Mouse (Mus musculus) thymus, postnatal 4 days (tissue): ENCODE measurements around the gene Ccdc81.

Experiments used
- DNase-seq: peaks from one replicate; pipeline ENCODE4 v3.0.0; 2021

Gene Ccdc81

GRCm38 (mm10) chr7:89903442-89904343 lies at the start of gene Ccdc81:
Gene Ccdc81, minus strand, starts transcription at chr7:89903629.
- no peak for DNase-seq

- no peak for DNase-seq
Observed at GRCm38 (mm10) chr7:89949403-89949802, 46.0 kb upstream of the Ccdc81 start.

DNA sequence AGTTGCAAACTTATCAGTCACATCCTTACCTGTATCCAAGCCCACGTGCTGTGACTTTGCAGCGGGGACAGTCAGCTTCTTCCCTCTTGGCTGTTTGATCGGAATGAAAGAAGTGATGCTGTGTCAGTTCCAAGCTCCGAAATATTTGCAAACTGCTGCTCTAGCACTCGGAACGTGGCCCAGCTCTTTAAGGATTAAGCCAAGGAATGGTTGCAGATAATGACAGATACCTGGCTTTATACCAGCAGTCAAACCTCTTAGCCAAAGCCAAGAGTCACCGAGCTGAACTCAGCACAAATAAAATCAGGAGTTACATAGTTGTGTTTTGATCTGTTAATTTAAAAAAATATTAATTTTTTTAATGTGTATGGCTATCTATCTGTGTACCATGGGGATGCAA lies 44.6 kb upstream of the Ccdc81 start:
- no peak for DNase-seq

DNA sequence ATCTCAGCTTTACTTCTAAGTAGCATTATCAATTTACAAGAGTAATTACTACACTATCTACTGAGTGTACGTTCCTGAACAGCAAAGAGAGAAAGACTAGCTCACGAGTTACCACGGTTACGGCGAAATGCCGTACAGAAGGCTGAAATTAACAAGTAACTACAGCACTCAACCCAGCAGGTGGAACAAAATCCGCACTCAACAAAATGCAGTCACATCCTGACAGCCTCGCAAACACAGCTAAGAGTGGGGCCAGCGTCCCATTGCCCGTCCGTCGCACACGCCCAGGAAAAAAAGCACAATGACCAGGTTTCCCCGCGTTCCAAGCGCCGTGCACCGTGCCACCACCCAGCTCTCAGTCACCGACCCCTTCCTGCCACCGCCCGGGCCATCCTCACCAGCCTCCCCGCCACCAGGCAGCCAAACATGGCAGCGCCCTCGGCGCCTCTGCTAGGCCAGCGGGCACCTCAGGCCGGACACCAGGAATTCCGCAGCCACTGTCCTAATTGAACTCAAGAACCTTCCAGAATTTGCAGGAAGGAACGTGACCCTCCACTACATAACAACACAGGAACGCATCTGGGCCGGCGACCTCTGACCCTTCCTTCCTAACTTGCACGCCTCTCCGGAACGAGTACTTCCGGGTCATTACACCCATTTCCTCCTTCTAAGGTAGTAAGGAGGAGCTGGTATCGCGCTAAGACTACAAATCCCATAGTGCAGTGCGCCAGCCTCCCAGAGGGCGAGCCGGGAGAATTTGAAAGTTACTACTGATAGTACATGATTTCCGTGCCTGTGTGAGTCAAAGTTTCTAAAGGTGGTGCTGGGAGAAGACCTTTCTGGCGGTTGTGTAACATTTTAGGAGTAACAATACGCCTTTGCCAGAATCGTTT lies 37.4 kb upstream of the Ccdc81 start, which contains the start of gene Hikeshi:
Gene Hikeshi, minus strand, starts transcription at position 634 of the 893 bp plus-strand sequence.
- DNase-seq, result peak; percentile 93

DNA sequence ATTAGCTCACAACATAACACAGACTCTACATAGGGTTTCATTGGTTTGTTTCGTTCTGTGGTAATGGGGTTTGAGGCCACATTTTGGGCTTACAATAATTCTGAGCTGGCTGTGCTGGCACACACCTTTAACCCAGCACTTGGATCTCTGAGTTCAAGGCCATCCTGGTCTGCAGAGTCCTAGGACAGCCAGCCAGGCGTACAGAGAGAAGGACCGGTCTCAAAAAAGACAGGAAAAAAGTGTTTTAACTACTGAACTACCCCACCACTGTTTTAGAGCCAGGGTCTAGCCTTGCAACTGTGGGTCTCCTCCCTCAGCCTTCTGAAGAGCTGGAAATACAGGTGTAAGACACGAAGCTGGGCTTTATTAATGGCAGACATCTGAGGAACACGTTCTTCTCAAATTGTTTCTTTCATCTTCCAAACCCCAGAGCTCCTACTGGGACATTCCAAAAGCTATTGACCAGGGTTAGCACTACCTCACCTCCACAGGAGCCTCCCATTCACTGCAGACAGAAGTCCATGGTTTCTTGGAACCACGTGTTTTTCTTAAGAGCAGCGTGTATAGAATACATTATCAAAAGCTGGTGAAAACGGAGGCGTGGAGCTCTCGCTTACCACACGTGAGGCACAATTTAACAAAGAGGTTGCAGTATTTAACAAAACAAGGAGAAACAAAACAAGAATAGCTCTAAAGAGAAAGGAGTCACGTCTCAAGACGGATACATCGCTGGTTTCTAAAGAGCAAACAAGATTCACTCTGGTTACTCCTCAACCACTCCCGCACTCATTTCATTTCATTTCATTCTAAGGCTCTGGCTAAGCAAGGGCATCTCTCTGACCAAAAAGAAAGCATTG lies 36.3 kb upstream of the Ccdc81 start:
- no peak for DNase-seq

DNA sequence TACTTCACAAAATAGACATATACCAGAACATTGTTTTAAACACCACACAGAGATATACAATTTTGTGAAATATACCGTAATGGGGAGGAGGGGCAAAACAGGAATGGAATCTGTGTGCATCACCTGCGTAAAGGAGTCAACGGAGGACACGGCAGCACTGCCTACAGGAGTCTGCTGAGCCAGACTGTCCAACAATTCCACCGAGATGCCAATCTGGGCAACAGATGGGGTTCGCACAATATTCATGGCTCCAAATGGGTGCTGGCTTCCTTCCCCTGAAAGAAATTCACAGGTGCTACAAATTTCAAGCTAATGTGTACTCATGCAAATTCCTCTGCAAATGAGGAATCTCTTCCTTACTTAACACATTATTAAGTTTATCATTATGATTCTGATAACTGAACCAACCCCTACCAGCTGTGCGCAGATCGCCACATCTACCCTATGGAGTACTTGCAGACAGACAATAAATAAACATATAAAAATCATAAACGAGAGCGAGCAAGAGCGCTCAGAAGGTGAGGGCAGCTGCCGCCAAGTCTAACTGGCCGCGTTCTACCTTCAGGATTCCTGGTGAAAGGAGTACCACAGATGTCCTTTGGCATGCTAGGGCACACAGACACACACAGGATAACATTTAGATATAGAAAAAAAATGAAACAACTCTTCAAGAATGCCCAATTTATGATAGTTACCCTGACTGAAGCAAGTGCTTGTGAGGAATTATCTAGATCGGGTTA lies 20.2 kb upstream of the Ccdc81 start:
- DNase-seq, result no peak

GRCm38 (mm10) chr7:89917776-89918175 lies 14.3 kb upstream of the Ccdc81 start:
- DNase-seq, result no peak

- DNase-seq, result no peak
Observed at GRCm38 (mm10) chr7:89916711-89917110, 13.3 kb upstream of the Ccdc81 start.

GRCm38 (mm10) chr7:89913432-89914158 lies 10.2 kb upstream of the Ccdc81 start:
- DNase-seq, result no peak

GRCm38 (mm10) chr7:89912356-89912755 lies 8.9 kb upstream of the Ccdc81 start:
- DNase-seq, result no peak

DNA sequence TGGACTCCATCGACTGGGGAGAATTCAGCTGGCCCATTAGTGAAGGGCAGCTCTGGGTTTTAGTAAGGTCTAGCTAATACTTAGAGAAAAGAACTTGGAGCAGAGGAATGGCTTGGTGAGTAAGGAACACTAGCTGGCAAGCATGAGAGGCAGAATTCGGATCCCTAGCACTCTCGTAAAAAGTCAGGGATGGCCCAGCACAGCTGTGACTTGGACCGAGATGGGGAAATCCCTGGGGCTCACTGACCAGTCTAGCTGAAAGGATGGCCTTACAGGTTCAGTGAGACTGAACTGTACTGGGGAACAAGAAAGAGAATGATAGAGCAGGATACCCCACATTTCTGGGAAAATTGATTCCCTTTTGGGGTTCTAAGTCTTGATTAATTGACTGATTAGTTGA lies 6.3 kb upstream of the Ccdc81 start:
- DNase-seq, result no peak

GRCm38 (mm10) chr7:89908899-89909621 lies 5.6 kb upstream of the Ccdc81 start:
- no peak for DNase-seq

- no peak for DNase-seq
Observed at GRCm38 (mm10) chr7:89908421-89908820, 5.0 kb upstream of the Ccdc81 start.

GRCm38 (mm10) chr7:89907950-89908349 lies 4.5 kb upstream of the Ccdc81 start:
- peak; percentile 81 for DNase-seq

DNA sequence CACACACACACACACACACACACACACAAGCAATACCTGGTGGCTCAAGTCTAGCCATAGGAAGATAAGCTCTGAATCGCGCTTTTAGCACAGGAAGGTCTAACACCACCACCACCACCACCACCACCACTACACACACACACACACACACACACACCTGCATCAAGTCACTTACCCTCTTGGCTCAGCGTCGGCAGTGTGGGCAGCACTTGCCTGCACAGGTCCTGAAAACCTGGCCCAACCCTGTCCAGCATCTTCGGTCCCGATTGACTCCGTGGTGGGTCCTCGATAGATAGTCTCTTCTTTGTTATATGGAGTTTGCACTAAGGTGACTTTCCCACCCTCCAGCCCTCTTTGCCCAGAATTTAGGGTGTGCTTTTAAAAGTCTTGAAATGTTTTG lies 422 bp downstream of the Ccdc81 start:
- DNase-seq, result no peak

- peak; percentile 25 for DNase-seq
Observed at GRCm38 (mm10) chr7:89891856-89892255, 11.6 kb downstream of the Ccdc81 start.

- DNase-seq, result no peak
Observed at GRCm38 (mm10) chr7:89891412-89891811, 12.0 kb downstream of the Ccdc81 start.

GRCm38 (mm10) chr7:89884551-89884950 lies 18.9 kb downstream of the Ccdc81 start:
- no peak for DNase-seq

- DNase-seq, result no peak
Observed at GRCm38 (mm10) chr7:89879686-89880085, 23.7 kb downstream of the Ccdc81 start.

DNA sequence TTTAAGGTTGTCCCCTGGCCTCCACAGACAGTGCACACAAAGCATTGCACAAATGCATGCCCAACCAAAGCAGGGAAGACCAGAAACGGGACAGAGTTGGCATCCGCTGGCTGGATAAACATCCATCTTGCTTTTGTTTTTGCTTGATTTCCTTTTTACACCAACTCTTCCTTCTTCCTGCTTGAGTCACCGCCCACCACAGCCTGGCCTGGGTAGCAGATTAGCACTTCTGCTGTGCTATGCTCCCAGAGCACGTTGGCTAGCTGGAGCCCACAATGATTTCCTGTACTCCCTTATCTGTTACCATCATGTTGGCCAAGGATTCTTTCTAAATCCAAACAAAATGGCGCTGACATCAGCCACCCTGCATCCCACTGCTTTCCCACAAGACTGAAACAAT lies 36.2 kb downstream of the Ccdc81 start:
- no peak for DNase-seq

DNA sequence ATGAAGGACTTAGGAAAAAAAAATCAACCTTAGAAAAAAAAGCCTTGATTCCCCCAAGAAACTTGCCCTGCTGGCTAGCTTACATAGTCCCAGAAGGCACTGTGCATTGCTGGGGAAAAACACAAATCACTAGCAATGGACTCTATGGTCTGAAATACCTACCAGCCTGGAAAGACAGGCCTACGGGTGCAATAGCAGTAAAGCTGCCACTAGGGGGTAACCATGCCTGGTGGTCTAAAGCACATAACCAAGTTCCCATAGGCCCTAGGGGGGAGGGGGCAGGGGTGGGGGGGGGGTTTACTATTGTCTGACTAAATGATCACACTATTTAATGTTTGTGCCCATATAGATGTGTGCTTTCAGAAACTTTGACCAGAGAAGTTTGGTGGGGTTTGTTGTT lies 38.7 kb downstream of the Ccdc81 start:
- no peak for DNase-seq
